Mouse (Mus musculus) small intestine, adult 2 months (tissue): Measurements from ENCODE around the gene Cpe.

Experiments
- CTCF ChIP-seq: fragments of 200-500 bp; IDR thresholded peaks from 2 replicates; pipeline ENCODE4 v1.5.1; 2012; ENCODE audit warnings: low read depth, mild to moderate bottlenecking, control low read depth, inconsistent platforms, low read length, moderate library complexity, mixed read lengths; ENCODE audit not compliant: insufficient replicate concordance, insufficient read length; ENCODE audit errors: extremely low read depth
- POLR2A ChIP-seq: fragments of 200-500 bp; IDR thresholded peaks from 2 replicates; pipeline ENCODE4 v1.6.1; 2012; ENCODE audit warnings: low read depth, mild to moderate bottlenecking, control low read depth, inconsistent platforms, low read length, moderate library complexity

DNA sequence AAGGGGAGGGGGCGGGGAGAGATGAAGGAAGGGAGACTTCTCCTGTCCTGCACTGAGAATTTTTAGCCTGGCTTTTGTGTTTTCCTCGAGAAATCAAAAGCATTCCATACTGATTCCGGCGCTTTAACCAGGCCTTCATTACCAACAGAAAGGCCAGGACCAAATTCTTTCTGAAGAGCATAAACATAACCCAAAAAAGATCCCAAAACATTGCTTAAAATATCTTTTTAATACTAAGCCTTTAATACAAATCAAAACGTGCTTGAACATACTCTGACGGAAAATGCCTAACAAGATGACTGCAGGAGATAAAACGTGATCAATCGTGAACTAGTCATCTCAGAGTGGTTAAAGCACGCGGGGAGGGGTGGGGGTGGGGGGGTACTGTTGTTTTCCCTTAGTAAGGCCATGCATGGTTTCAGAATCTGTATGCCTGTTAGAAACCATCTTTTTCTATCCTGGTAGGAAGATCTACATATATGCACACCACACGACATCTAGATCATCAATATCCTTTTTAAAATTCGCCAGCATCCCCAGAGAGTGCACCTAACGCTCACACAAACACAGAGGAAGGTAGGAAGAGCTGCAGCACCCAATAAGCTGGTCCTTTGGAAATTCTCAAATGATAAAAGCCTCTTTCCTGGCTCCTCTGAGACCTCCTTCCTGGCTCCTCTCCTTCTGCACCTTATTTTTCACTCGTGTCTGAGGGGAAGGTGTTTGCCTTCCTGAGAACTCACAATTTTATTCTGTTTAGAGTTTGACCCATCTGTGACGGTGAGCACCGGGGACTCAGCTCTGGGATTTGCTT, 1.1 kb downstream of the Cpe start:
- TF ChIP-seq CTCF (no peak), POLR2A (no peak)
